8 mouse cellular contexts compared by ENCODE assay signal in genomic region chr9:44342173-44342572, GRCm38 (mm10). TPM values are rescaled to one million over a fixed set of nuclear protein-coding genes. Genes with fewer than 3 reads are reported as not detected.
DNase-seq lines count a peak whose midpoint lies in the region; ATAC-seq and TF ChIP-seq lines count a peak whose summit lies in the region.
"Had no signal": no experiment of that assay in that cellular context is flagged by ENCODE, and none has a peak within 500 bp of the region (broad histone marks: within the 10 kb centered on the region; RNA-seq: fewer than 3 reads in every experiment).

No protein-coding gene starts in this region.

- TF ChIP-seq POLR2A in spleen, adult 2 months (IDR thresholded peaks at IDR 0.05; ENCODE audit: low read depth, low read length), result no peak; the same call in 1 of the 2 replicates

- no peak overlapping the region for H3K4me3 ChIP-seq in kidney, embryonic 16.5 days (ENCODE audit: low read length)
- H3K4me3 ChIP-seq in hindbrain, embryonic 12.5 days, result no peak overlapping the region
- peak overlapping the region; percentile 37; the same call in 1 of the 2 replicates for H3K4me3 ChIP-seq in spleen, adult 2 months (ENCODE audit: extremely low read depth, insufficient read depth, insufficient read length)

- 51% methylated on average over 3 of the region's 3 CpGs for WGBS in kidney, embryonic 16.5 days
- 90% methylated on average over 3 of the region's 3 CpGs for WGBS in hindbrain, embryonic 12.5 days
- 81% methylated on average over 3 of the region's 3 CpGs for WGBS in spleen, adult 2 months

- peak overlapping the region; percentile 71; the same call in 1 of the 2 replicates for H3K4me2 ChIP-seq in kidney, embryonic 16.5 days (replicated peaks; ENCODE audit: low read depth, low read length)
- H3K4me2 ChIP-seq in hindbrain, embryonic 12.5 days (replicated peaks), result no peak overlapping the region

- no peaks in the 10 kb centered on the region for H3K27me3 ChIP-seq in kidney, embryonic 16.5 days (ENCODE audit: insufficient read depth, low read length)
- no peaks in the 10 kb centered on the region for H3K27me3 ChIP-seq in hindbrain, embryonic 12.5 days
- H3K27me3 ChIP-seq in spleen, adult 2 months (ENCODE audit: control insufficient read depth, insufficient read depth, low read length), result no peaks in the 10 kb centered on the region

- ATAC-seq in kidney, embryonic 16.5 days (ENCODE audit: low FRiP score, low TSS enrichment), result no peak
- ATAC-seq in hindbrain, embryonic 12.5 days (ENCODE audit: low FRiP score), result no peak

- DNase-seq in kidney, postnatal 4 days, result no peak
- DNase-seq in c-Kit-positive CD71-positive TER-119-negative erythroid progenitor cells, embryonic 14.5 days (ENCODE audit: low read depth), result peak; percentile 81
- no peak for DNase-seq in spleen, adult 2 months (ENCODE audit: low read depth in 1 of 2, low spot score in 2 of 2)
- no peak for DNase-seq in embryo, embryonic 9.5 days (ENCODE audit: extremely low spot score)
- no peak for DNase-seq in gastrocnemius, postnatal 25 days
- DNase-seq: thymus, adult 2 months had no signal

- no peak for TF ChIP-seq CTCF in spleen, adult 2 months (IDR thresholded peaks at IDR 0.05; ENCODE audit: extremely low read depth, insufficient read depth, insufficient read length, insufficient replicate concordance)

- H3K36me3 ChIP-seq in kidney, embryonic 16.5 days (ENCODE audit: insufficient read depth, low read length), result peaks cover 12% of the 10 kb centered on the region
- peaks cover 30% of the 10 kb centered on the region for H3K36me3 ChIP-seq in hindbrain, embryonic 12.5 days
- H3K36me3 ChIP-seq in spleen, adult 2 months (ENCODE audit: control insufficient read depth, insufficient read depth, low read length), result peaks cover 7% of the 10 kb centered on the region

- peaks cover 22% of the 10 kb centered on the region for H3K4me1 ChIP-seq in kidney, embryonic 16.5 days (ENCODE audit: insufficient read depth, low read length)
- peaks cover 21% of the 10 kb centered on the region for H3K4me1 ChIP-seq in hindbrain, embryonic 12.5 days
- H3K4me1 ChIP-seq in spleen, adult 2 months (ENCODE audit: control insufficient read depth, insufficient read depth, insufficient read length), result peaks cover 5% of the 10 kb centered on the region; the same call in 1 of the 2 replicates

- peak overlapping the region; percentile 94 for H3K9ac ChIP-seq in kidney, embryonic 16.5 days (replicated peaks; ENCODE audit: low read length)
- peak overlapping the region; percentile 20; the same call in 1 of the 2 replicates for H3K9ac ChIP-seq in hindbrain, embryonic 12.5 days

- no peaks in the 10 kb centered on the region for H3K9me3 ChIP-seq in kidney, embryonic 16.5 days (ENCODE audit: low read length)
- no peaks in the 10 kb centered on the region for H3K9me3 ChIP-seq in hindbrain, embryonic 12.5 days (replicated peaks)

- no peak overlapping the region for H3K27ac ChIP-seq in kidney, embryonic 16.5 days (ENCODE audit: low read length)
- H3K27ac ChIP-seq in hindbrain, embryonic 12.5 days, result no peak overlapping the region
- H3K27ac ChIP-seq in spleen, adult 2 months (ENCODE audit: insufficient read depth, low read length), result 0 out of 2 replicates have a peak overlapping the region, but pooled peaks have one; percentile 2

RNA-seq across cellular contexts. Expression of gene Hmbs, which starts 1.9 kb away (rescaled TPM):
- polyA plus RNA-seq in kidney, embryonic 16.5 days (2015; fragmentation: Nextera tagmentation; extraction: Ambion mirVana), result 133 and 137 TPM in 2 replicates
- 99.4 and 103 TPM in 2 replicates for polyA plus RNA-seq in hindbrain, embryonic 12.5 days (2016; fragmentation: Nextera tagmentation; extraction: Ambion mirVana)
- 121 and 147 TPM in 2 replicates for polyA plus RNA-seq in spleen, adult 2 months (2012; rRNA removed)
- total RNA-seq in gastrocnemius, postnatal 25 days (2021), result 10 to 100 TPM; 20.3 to 24.3 TPM

RNA-seq across cellular contexts. Expression of gene H2afx, which starts 7.7 kb away (rescaled TPM):
- 353 and 432 TPM in 2 replicates for polyA plus RNA-seq in kidney, embryonic 16.5 days (2015; fragmentation: Nextera tagmentation; extraction: Ambion mirVana)
- polyA plus RNA-seq in hindbrain, embryonic 12.5 days (2016; fragmentation: Nextera tagmentation; extraction: Ambion mirVana), result 273 and 290 TPM in 2 replicates
- 117 and 258 TPM in 2 replicates for polyA plus RNA-seq in spleen, adult 2 months (2012; rRNA removed)
- total RNA-seq in gastrocnemius, postnatal 25 days (2021), result 10 to 100 TPM; 10.8 to 12.8 TPM

RNA-seq across cellular contexts. Expression of gene Dpagt1, which starts 16.4 kb away (rescaled TPM):
- 45.4 and 53.9 TPM in 2 replicates for polyA plus RNA-seq in kidney, embryonic 16.5 days (2015; fragmentation: Nextera tagmentation; extraction: Ambion mirVana)
- polyA plus RNA-seq in hindbrain, embryonic 12.5 days (2016; fragmentation: Nextera tagmentation; extraction: Ambion mirVana), result 37.3 and 41.3 TPM in 2 replicates
- polyA plus RNA-seq in spleen, adult 2 months (2012; rRNA removed), result 24.0 and 25.2 TPM in 2 replicates
- 10 to 100 TPM; 11.0 to 11.2 TPM for total RNA-seq in gastrocnemius, postnatal 25 days (2021)

RNA-seq across cellular contexts. Expression of gene Vps11, which starts 19.3 kb away (rescaled TPM):
- 38.5 and 40.0 TPM in 2 replicates for polyA plus RNA-seq in kidney, embryonic 16.5 days (2015; fragmentation: Nextera tagmentation; extraction: Ambion mirVana)
- 35.2 and 36.2 TPM in 2 replicates for polyA plus RNA-seq in hindbrain, embryonic 12.5 days (2016; fragmentation: Nextera tagmentation; extraction: Ambion mirVana)
- polyA plus RNA-seq in spleen, adult 2 months (2012; rRNA removed), result 23.7 and 25.6 TPM in 2 replicates
- total RNA-seq in gastrocnemius, postnatal 25 days (2021), result 10 to 100 TPM; 13.5 to 14.5 TPM

RNA-seq across cellular contexts. Expression of gene C2cd2l, which starts 22.1 kb away (rescaled TPM):
- 11.6 and 14.3 TPM in 2 replicates for polyA plus RNA-seq in kidney, embryonic 16.5 days (2015; fragmentation: Nextera tagmentation; extraction: Ambion mirVana)
- 20.2 and 22.2 TPM in 2 replicates for polyA plus RNA-seq in hindbrain, embryonic 12.5 days (2016; fragmentation: Nextera tagmentation; extraction: Ambion mirVana)
- 28.0 and 38.5 TPM in 2 replicates for polyA plus RNA-seq in spleen, adult 2 months (2012; rRNA removed)
- 10 to 100 TPM; 12.0 to 12.2 TPM for total RNA-seq in gastrocnemius, postnatal 25 days (2021)
